Mouse (Mus musculus): ENCODE results near the gene D730048I06Rik.
"Not testable (repeated sequence)": the region's sequence is repeated elsewhere in the genome, so short reads cannot be mapped to it uniquely, and the experiment has no call there.

D730048I06Rik gene

DNA sequence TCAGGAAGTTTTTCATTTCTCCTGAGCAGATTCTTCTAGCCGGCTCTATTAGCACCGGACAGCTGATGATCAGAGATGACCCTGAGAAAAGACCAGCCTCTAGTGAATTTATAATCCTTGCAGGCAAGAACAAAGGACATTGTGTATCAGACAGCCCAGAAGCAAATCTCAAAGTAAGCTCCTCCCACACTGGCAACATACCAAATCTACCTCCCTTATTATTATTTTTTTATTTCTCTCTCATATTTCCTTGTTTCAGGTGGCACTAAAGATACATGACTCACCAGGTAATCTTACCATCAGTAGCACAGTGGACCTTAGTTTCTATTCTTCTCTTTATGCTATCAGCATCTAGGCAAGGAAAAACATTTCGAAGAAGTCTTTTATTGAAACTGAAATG lies at the start of gene D730048I06Rik, which contains the start of gene Gm27235:
Gene D730048I06Rik (minus strand): TSS at position 112 of the 400 bp plus-strand sequence.
Gene Gm27235 (minus strand): TSS at position 101 of the 400 bp plus-strand sequence.
- Histone ChIP-seq H3K4me1 (replicated peaks; ENCODE audit: low read depth, low read length) (no peaks in the 10 kb centered on the region), H3K4me3 (replicated peaks; ENCODE audit: low read length) (no peak within 1 kb of the TSS), H3K9me3 (ENCODE audit: low read length) (no peaks in the 10 kb centered on the region), H3K27me3 (ENCODE audit: insufficient read depth, low read length) (no peaks in the 10 kb centered on the region), H3K36me3 (ENCODE audit: insufficient read depth, low read length) (no peaks in the 10 kb centered on the region)
- TF ChIP-seq NANOG (IDR thresholded peaks at IDR 0.05; ENCODE audit: borderline replicate concordance, low read length) (no peak), CTCF (conservative IDR thresholded peaks at IDR 0.05; ENCODE audit: low read length) (no peak), POU5F1 (IDR thresholded peaks at IDR 0.05; ENCODE audit: borderline replicate concordance, low read length) (no peak)

DNA sequence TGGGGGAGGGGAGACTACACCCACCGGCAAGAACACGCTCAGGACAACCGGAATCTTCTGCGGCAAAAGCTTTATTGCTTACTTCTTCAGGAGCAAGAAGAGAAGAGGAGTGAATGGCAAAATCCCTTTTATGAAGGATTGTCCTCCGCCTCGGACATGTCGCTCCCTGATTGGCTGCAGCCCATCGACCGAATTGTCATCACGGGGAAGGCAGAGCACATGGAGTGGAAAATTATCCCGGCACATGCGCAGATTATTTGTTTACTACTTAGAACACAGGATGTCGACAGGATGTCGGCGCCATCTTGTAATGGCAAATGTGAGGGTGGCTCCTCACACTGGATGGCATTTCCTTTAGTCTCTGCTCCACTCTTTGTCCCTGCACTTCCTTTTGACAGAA lies 28.0 kb upstream of the D730048I06Rik start:
- H3K27me3 ChIP-seq (ENCODE audit: insufficient read depth, low read length); H3K4me1 ChIP-seq (replicated peaks; ENCODE audit: low read depth, low read length); H3K4me3 ChIP-seq (replicated peaks; ENCODE audit: low read length); H3K36me3 ChIP-seq (ENCODE audit: insufficient read depth, low read length): not testable (repeated sequence)
- H3K9me3 ChIP-seq (ENCODE audit: low read length), result peaks cover 33% of the 10 kb centered on the region

DNA sequence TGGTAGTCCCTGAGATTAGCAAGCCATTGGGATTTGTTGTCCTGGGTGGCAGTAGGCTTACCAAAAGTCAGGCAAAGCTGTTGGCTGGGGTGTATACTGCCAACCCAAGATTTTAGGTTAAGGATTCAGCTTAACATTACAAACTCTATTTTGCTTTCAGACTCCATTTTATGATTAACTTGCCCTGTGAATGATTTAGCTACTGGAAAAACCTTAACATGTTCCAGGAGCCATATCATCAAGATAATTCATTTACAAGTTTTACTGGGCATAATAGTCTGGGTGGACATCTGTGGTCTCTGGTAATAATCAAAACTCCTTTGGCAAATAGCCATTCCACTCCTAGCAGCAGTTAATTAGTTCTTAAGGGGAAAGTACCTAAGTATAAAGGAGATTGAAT lies 8.2 kb upstream of the D730048I06Rik start:
- no peaks in the 10 kb centered on the region for H3K36me3 ChIP-seq (ENCODE audit: insufficient read depth, low read length)
- H3K4me3 ChIP-seq (replicated peaks; ENCODE audit: low read length), result no peak overlapping the region
- no peaks in the 10 kb centered on the region for H3K27me3 ChIP-seq (ENCODE audit: insufficient read depth, low read length)
- no peaks in the 10 kb centered on the region for H3K9me3 ChIP-seq (ENCODE audit: low read length)
- no peak for TF ChIP-seq CTCF (conservative IDR thresholded peaks at IDR 0.05; ENCODE audit: low read length)
- TF ChIP-seq NANOG (IDR thresholded peaks at IDR 0.05; ENCODE audit: borderline replicate concordance, low read length), result no peak
- no peak for TF ChIP-seq POU5F1 (IDR thresholded peaks at IDR 0.05; ENCODE audit: borderline replicate concordance, low read length)
- H3K4me1 ChIP-seq (replicated peaks; ENCODE audit: low read depth, low read length), result no peaks in the 10 kb centered on the region

DNA sequence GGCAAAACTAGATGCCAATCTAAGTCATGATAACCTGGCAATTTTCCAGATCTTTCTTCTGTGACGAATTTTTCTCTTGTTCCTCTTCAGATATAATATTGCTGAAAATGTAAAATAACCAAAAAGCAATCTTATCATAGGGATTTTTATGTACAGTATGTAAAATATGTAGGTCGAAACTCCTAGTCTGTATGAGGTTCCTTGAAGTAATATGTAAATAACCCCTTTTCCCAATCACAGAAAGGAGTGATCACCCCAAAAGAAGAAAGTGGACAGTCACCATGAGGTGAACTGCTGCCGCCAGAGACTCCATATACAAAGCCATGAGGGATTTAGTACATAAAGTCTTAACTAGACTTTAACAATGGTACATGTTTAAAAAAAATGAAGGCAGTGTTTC lies 11.9 kb downstream of the D730048I06Rik start, which contains the start of gene Gm17727:
Gene Gm17727 (minus strand): TSS at position 101 of the 400 bp plus-strand sequence.
- H3K9me3 ChIP-seq (ENCODE audit: low read length), result no peaks in the 10 kb centered on the region

DNA sequence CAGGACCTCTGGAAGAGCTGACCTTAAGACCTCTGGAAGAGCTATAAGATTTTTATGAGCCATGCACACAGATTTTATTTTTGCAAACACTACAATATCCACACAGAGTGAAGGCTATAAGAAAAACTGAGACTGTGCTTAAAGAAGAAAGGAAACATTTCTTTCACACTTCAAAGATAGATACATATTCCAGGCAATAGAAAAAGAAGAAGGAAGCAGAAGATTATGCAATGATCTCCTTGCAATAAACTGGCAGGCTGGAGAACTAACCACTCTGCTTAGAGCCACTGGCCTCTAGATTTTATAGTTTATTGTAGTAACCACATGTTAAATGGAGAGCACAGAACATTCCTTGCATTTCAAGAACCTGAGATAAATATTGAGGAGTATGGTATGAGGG lies 33.1 kb downstream of the D730048I06Rik start:
- TF ChIP-seq NANOG (IDR thresholded peaks at IDR 0.05; ENCODE audit: borderline replicate concordance, low read length) (no peak), CTCF (conservative IDR thresholded peaks at IDR 0.05; ENCODE audit: low read length) (no peak), POU5F1 (IDR thresholded peaks at IDR 0.05; ENCODE audit: borderline replicate concordance, low read length) (no peak)

More for the DNA sequence above, 11.9 kb downstream of the D730048I06Rik start, which contains the start of gene Gm17727:
- H3K4me1 ChIP-seq (replicated peaks; ENCODE audit: low read depth, low read length), result no peaks in the 10 kb centered on the region
- no peaks in the 10 kb centered on the region for H3K36me3 ChIP-seq (ENCODE audit: insufficient read depth, low read length)
- no peak for TF ChIP-seq POU5F1 (IDR thresholded peaks at IDR 0.05; ENCODE audit: borderline replicate concordance, low read length)
- no peak for TF ChIP-seq CTCF (conservative IDR thresholded peaks at IDR 0.05; ENCODE audit: low read length)
- no peak for TF ChIP-seq NANOG (IDR thresholded peaks at IDR 0.05; ENCODE audit: borderline replicate concordance, low read length)
- H3K27me3 ChIP-seq (ENCODE audit: insufficient read depth, low read length), result no peaks in the 10 kb centered on the region
- no peak within 1 kb of the TSS for H3K4me3 ChIP-seq (replicated peaks; ENCODE audit: low read length)

DNA sequence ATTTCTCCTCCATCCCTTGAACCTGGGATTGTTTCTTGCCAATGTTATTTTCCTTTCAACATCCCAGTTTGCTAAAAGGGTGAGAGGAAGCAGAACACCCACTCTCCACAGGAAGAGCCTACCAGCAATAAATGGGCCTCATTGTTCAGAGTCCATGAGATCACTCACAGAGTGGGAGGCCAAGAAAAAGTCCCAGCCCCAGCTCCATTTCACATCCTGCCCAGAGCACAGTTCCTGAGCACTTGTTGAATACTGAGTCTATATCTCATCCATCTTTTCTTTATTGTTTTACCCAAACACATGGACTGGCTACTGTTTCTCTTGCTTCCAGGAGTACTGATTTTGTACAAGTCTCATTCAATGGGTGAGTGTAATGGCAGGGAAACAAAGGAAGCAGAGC lies 49.2 kb downstream of the D730048I06Rik start, which contains the start of gene Gm17677:
Gene Gm17677 (plus strand): TSS at position 301 of the 400 bp plus-strand sequence.
- no peaks in the 10 kb centered on the region for H3K27me3 ChIP-seq (ENCODE audit: insufficient read depth, low read length)
- H3K4me3 ChIP-seq (replicated peaks; ENCODE audit: low read length), result no peak within 1 kb of the TSS
- TF ChIP-seq NANOG (IDR thresholded peaks at IDR 0.05; ENCODE audit: borderline replicate concordance, low read length) (no peak), POU5F1 (IDR thresholded peaks at IDR 0.05; ENCODE audit: borderline replicate concordance, low read length) (no peak), CTCF (conservative IDR thresholded peaks at IDR 0.05; ENCODE audit: low read length) (no peak)
- peaks cover 29% of the 10 kb centered on the region for H3K9me3 ChIP-seq (ENCODE audit: low read length)
- no peaks in the 10 kb centered on the region for H3K36me3 ChIP-seq (ENCODE audit: insufficient read depth, low read length)
- H3K4me1 ChIP-seq (replicated peaks; ENCODE audit: low read depth, low read length), result no peaks in the 10 kb centered on the region

More for the DNA sequence above, 33.1 kb downstream of the D730048I06Rik start:
- no peaks in the 10 kb centered on the region for H3K27me3 ChIP-seq (ENCODE audit: insufficient read depth, low read length)
- no peaks in the 10 kb centered on the region for H3K9me3 ChIP-seq (ENCODE audit: low read length)
- no peaks in the 10 kb centered on the region for H3K4me1 ChIP-seq (replicated peaks; ENCODE audit: low read depth, low read length)
- H3K4me3 ChIP-seq (replicated peaks; ENCODE audit: low read length), result no peak overlapping the region
- H3K36me3 ChIP-seq (ENCODE audit: insufficient read depth, low read length), result no peaks in the 10 kb centered on the region

Data from E14TG2a.4 (cell line).